Mouse (Mus musculus): ENCODE measurements around the gene Clpp. TPM values are rescaled to one million over a fixed set of nuclear protein-coding genes. Genes with fewer than 3 reads are reported as not detected.

The Clpp gene
- polyA plus RNA-seq, 1 experiment: 151 TPM

DNA sequence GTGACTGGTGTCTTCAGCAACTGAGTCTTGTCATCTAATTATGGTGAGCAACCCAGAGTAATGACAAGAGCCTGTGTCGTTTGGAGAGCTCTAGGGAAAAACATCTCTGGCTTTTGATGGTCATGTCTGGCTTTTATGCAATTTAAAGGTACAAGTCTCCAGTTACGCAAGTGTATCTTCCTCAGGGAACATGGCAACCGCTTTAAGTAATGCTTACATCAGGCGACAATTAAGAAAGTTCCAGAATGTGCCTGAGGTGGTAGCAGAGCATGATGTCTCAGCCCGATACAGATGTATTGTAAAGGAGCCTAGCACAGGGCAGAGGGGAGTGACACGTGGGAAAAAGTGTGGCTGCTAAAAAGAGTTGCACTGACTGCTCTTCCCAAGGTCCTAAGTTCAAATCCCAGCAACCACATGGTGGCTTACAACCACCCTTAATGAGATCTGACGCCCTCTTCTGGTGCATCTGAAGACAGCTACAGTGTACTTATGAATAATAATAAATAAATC, 1.1 kb upstream of the Clpp start:
- no peak for DNase-seq (ENCODE audit: low read depth)
- TF ChIP-seq POLR2A (IDR thresholded peaks at IDR 0.05; ENCODE audit: borderline replicate concordance, extremely low read depth, insufficient read depth, insufficient read length, poor library complexity, severe bottlenecking): no peak
- TF ChIP-seq CTCF (IDR thresholded peaks at IDR 0.05; ENCODE audit: borderline replicate concordance, extremely low read depth, insufficient read depth, insufficient read length): no peak

DNA sequence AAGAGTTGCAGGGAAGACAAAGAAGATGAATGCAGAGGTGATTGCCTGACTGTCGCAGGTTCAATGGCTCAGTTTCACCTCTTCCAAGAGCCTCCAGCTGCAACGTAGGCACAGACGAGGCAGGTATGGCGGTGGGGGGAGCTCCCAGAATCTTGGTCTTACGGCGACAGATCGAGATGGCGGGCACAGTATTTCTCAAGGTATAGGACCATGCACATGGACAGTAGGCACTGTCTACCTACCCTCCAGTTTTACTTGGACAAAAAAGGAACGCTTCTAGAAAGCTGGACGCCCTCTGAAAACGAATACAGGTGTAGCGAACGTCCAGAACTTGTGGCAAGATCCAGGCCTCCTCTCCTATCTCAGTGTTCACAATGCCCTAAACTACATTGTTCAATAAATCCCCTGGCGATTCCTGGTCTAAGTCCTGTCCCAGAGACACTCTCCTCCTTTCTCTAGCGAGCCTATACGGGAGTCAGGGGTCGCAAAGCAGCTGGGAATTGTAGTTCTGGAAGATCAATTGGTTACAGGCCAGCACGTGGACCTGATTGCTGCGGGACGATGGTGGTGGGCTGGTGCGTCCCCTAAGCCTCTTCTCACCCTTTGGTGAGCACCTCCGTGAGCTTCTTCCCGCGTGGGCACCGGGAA, 514 bp upstream of the Clpp start:
- DNase-seq (ENCODE audit: low read depth): peak; percentile 97
- TF ChIP-seq CTCF (IDR thresholded peaks at IDR 0.05; ENCODE audit: borderline replicate concordance, extremely low read depth, insufficient read depth, insufficient read length) (no peak), POLR2A (IDR thresholded peaks at IDR 0.05; ENCODE audit: borderline replicate concordance, extremely low read depth, insufficient read depth, insufficient read length, poor library complexity, severe bottlenecking) (peak; percentile 24; the same call in 1 of the 2 replicates)

DNA sequence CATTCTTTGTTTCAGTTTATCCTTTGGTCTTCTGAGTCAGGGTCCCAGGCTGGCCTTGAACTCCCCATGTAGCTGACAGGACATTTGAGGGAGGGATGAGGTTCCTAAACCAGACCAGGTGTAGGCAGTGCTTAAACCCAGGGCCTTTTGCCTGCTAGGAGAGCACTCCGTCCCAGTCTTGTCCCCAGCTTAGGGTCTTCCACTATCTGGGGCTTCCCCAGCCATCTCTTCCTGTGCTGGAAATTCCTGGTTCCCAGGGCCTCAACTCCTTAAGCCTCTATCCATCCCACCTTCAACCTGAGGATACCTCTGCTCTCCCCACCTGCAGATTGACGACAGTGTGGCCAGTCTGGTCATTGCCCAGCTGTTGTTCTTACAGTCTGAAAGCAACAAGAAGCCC, 861 bp downstream of the Clpp start:
- DNase-seq (ENCODE audit: low read depth): no peak
- TF ChIP-seq CTCF (IDR thresholded peaks at IDR 0.05; ENCODE audit: borderline replicate concordance, extremely low read depth, insufficient read depth, insufficient read length): no peak
- no peak for TF ChIP-seq POLR2A (IDR thresholded peaks at IDR 0.05; ENCODE audit: borderline replicate concordance, extremely low read depth, insufficient read depth, insufficient read length, poor library complexity, severe bottlenecking)

DNA sequence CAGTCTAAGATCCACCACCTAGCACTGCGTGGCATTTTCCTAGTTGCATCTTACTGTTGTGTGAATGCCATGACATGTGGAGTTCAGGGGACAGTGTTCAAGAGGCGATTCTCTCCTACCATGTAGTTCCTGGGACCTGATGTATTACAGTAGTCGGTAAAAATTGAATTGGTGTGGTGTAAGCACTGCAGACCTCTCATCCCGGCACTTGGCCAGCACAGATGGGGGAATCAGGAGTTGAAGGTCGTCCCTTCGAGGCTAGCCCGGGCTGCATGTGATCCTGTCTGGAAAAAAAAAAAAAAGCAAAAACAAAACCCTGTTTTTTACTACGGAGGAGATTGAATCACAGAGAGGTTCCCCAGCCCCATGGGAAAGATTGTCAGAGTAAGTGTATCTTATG, 4.9 kb downstream of the Clpp start:
- no peak for TF ChIP-seq CTCF (IDR thresholded peaks at IDR 0.05; ENCODE audit: borderline replicate concordance, extremely low read depth, insufficient read depth, insufficient read length)
- TF ChIP-seq POLR2A (IDR thresholded peaks at IDR 0.05; ENCODE audit: borderline replicate concordance, extremely low read depth, insufficient read depth, insufficient read length, poor library complexity, severe bottlenecking): no peak
- no peak for DNase-seq (ENCODE audit: low read depth)

DNA sequence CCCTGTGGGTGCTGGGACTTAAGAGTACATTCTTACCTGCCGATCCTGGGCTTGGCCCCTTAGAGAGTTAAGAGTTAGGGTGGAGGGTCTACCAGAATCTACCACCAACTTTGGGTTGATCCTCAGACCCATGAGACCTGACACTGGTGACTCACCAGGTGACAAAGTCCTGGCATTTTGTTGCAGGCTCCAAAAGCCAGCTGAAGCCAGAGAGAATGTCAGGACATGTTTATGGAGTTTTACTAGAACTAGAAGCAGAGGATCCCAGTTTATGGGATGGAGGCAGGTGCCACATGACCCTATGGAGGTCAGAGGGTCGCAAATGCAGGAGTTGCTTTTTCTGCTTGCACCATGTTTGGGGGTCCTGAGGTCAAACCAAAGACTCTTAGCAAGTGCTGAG, 6.4 kb downstream of the Clpp start:
- TF ChIP-seq POLR2A (IDR thresholded peaks at IDR 0.05; ENCODE audit: borderline replicate concordance, extremely low read depth, insufficient read depth, insufficient read length, poor library complexity, severe bottlenecking): no peak
- no peak for TF ChIP-seq CTCF (IDR thresholded peaks at IDR 0.05; ENCODE audit: borderline replicate concordance, extremely low read depth, insufficient read depth, insufficient read length)
- no peak for DNase-seq (ENCODE audit: low read depth)

DNA sequence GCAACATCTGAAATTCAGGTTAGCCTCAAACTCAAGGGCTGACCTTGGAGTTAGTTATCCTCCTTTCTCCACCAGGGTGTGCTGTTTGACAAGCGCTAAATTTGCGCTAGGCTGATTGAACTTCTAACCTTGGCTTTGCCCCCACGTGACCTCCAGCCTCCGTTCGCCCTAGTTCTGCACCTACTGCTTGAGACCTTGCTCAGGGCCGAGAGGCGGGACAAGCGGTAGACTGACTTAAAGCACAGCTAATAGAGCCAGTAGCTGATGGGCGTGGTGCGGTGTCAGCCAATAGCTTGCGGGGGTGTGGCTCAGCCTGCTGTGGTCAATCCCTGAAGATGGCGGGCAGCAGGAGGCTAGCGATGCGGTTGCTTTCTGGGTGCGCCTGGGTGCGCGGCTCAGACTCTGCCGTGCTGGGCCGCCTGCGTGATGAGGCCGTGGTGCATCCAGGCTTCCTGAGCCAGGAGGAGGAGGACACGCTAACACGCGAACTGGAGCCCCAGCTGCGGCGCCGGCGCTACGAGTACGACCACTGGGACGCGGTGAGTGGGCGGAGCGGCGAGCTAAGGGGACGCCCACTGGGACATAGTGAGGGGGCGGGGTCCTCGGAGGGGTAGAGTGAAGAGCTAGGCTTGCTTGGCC, 7.0 kb downstream of the Clpp start, which contains the start of gene Alkbh7:
Gene Alkbh7, plus strand, starts transcription at position 311 of the 639 bp plus-strand sequence.
- DNase-seq (ENCODE audit: low read depth): peak; percentile 98
- TF ChIP-seq POLR2A (IDR thresholded peaks at IDR 0.05; ENCODE audit: borderline replicate concordance, extremely low read depth, insufficient read depth, insufficient read length, poor library complexity, severe bottlenecking) (no peak), CTCF (IDR thresholded peaks at IDR 0.05; ENCODE audit: borderline replicate concordance, extremely low read depth, insufficient read depth, insufficient read length) (peak; percentile 63; the same call in 1 of the 2 replicates)

DNA sequence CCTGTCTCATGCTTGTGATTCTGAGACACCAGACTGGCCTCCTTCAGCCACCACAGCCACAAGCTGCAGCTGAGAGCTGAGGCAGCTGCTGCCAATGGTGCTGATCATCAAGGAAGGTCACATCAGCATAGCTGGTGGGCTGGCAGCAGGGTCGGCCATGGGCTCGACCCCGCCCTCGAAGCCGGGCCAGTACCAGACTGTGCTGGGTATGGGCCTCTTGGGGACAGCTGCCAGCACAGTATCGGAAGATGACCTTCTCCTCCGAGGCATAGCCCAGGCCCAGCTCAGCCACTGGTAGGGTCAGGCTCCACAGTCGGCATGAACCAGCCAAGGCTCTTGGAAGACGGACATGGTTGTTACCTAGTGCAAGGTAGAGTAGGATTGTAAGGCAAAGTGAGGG, 9.3 kb downstream of the Clpp start:
- TF ChIP-seq POLR2A (IDR thresholded peaks at IDR 0.05; ENCODE audit: borderline replicate concordance, extremely low read depth, insufficient read depth, insufficient read length, poor library complexity, severe bottlenecking) (no peak), CTCF (IDR thresholded peaks at IDR 0.05; ENCODE audit: borderline replicate concordance, extremely low read depth, insufficient read depth, insufficient read length) (no peak)
- DNase-seq (ENCODE audit: low read depth): no peak

DNA sequence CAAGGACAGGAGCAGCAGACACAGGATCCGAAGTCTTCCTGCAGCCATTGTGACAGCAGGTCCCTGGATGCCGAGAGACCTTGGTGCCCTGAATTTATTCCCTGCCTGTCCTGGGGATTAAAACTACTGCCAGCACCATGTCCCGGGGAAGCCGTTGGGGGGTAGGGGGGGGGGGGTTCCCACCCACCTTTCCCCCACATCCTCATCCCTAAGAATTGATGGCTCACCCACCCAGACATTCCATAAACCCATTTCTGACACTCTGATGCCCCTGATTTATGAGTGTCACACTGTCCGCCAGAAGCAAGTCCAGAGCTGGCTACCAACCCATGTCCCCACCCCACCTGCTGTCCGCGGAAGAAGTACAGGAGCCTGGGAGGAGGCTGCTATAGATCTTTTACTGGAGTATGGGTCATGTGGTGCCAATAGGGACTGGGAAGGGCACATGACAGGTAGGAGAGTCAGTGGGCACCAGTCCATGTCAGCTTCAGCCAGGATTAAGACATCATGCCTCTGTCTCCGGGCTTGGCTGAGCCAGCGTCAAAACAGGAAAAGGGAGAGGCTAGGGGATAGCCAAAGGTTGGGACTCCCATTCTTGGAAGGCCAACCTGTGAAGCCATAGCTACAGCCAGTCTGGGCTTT, 10.0 kb downstream of the Clpp start, which contains the start of gene Pspn:
Gene Pspn, minus strand, starts transcription at position 51 of the 642 bp plus-strand sequence.
- no peak for TF ChIP-seq CTCF (IDR thresholded peaks at IDR 0.05; ENCODE audit: borderline replicate concordance, extremely low read depth, insufficient read depth, insufficient read length)
- no peak for TF ChIP-seq POLR2A (IDR thresholded peaks at IDR 0.05; ENCODE audit: borderline replicate concordance, extremely low read depth, insufficient read depth, insufficient read length, poor library complexity, severe bottlenecking)

DNA sequence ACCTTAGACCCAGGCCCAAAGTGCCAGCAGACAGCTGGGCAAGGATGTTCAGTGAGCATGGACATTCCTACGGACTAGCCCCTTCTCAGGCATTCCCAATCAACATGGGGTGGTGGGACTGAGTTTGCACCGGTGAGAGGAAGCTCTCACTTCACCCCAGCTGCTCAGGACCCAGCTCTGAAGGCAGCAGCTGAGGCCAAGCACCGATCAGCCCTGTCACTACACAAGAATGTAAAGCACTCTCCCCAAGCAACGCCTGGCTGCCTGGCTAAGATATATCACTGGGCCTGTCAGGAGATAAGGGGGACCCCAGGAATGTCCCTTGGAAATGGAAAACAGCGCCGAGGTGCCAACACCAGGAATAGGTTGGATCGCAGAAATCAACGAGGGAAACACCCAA, 11.1 kb downstream of the Clpp start:
- no peak for DNase-seq (ENCODE audit: low read depth)
- TF ChIP-seq CTCF (IDR thresholded peaks at IDR 0.05; ENCODE audit: borderline replicate concordance, extremely low read depth, insufficient read depth, insufficient read length): no peak
- no peak for TF ChIP-seq POLR2A (IDR thresholded peaks at IDR 0.05; ENCODE audit: borderline replicate concordance, extremely low read depth, insufficient read depth, insufficient read length, poor library complexity, severe bottlenecking)

More for the DNA sequence above, 10.0 kb downstream of the Clpp start, which contains the start of gene Pspn:
- no peak for DNase-seq (ENCODE audit: low read depth)

DNA sequence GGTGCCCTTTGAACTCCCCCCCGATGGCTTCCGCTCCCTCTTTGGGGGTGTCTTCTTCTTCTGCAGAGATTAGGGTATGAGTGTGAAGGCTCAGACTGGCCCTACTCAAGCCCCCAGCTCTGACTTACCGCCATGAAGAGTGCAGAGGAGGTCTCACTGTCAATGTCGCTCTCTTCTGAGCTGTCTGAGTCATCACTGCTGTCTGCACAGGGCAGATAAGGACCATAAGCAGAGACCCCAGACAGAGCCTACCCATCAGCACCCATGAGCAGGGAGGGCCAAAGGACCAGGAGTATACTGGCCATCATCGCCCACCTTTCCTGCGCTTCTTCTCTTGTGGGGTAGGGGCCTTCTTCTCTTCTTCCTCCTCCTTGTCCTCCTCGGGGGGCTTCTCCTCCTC, 13.9 kb downstream of the Clpp start:
- no peak for TF ChIP-seq POLR2A (IDR thresholded peaks at IDR 0.05; ENCODE audit: borderline replicate concordance, extremely low read depth, insufficient read depth, insufficient read length, poor library complexity, severe bottlenecking)
- no peak for TF ChIP-seq CTCF (IDR thresholded peaks at IDR 0.05; ENCODE audit: borderline replicate concordance, extremely low read depth, insufficient read depth, insufficient read length)

More for the DNA sequence above, 13.9 kb downstream of the Clpp start:
- no peak for DNase-seq (ENCODE audit: low read depth)

Data from brain, embryonic 14.5 days (tissue).